Mouse (Mus musculus): ENCODE measurements around the gene Slc23a3.

Slc23a3 gene

DNA sequence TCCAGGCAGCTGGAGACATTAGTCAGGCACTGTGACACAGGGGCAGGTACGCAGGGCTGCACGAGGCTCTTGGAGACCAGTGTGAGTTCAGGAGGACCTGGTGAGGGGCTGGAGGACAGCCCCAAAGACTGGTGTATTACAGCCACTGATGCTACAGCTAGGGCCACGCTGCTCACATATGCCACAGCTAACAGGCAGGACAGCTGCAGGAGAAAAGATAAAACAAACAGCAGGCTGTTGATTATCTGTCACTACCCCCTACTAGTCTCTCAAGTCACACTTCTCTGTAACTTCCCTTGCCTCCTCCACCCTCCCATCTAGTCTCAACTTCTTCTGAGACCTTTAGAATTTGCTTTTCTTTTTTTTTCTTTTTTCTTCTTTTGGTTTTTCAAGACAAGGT is 3.0 kb upstream of the Slc23a3 start:
- 85% methylated on average over 3 of the region's 3 CpGs for WGBS

DNA sequence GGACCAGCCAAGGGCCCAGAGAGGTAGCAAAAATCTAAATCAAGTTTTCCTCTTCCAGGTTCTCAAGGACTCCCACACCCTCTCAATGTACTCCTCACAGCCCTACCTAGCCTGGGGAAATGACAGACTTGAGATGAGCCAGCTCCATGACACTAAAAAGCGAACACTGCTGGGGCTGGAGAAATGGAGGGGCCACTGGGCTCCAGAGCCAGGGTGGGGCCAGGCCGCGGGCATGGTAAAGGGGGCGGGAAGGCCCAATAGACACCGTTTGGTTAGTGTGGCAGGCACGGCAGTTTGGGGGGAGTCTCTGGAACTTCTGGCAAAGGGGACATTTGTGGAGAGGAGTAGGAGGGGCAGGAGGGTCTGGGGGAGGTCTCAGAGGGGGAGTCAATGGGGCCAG is 2.6 kb upstream of the Slc23a3 start:
- 89% methylated on average over 6 of the region's 6 CpGs for WGBS

DNA sequence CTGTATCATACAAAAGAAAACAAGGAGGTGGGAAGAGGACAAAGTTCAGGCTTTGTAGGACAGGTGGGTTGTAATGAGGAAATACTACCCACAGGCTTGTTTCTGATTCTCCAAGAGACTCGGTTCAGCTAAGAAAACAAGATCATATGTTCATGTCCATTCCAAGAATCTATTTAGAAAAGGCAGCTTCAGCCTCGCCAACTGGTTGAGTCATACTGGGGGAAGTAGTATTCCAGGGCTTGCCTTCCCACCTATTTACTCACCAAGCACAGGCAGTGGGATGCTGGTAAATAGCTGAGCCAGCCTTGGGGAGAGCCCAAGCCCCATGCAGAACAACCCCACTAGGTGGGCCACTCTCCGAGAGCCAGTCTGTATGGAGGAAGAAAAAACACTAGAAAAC is 5.0 kb downstream of the Slc23a3 start:
- WGBS, result 40% methylated on average over 3 of the region's 3 CpGs

DNA sequence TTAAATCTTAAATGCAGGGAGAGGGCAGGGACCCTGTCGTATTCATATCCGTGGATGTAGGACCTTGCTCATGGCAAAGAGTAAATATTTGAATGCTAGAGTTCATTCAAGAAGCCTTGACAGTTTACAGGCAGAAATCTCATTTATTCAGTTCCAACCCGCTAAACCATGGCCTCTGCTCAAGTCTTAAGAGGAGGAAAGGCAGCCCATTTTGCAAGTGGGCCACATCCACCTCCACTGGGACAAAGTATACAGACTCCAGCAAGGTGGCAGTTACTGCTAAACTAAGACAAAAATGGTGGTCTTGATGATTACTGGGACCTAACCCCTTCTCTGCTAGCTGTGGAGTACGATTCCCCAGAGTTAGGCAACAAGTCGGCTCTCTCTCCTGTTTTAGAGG is 8.3 kb downstream of the Slc23a3 start:
- 40% methylated on average over 5 of the region's 5 CpGs for WGBS

DNA sequence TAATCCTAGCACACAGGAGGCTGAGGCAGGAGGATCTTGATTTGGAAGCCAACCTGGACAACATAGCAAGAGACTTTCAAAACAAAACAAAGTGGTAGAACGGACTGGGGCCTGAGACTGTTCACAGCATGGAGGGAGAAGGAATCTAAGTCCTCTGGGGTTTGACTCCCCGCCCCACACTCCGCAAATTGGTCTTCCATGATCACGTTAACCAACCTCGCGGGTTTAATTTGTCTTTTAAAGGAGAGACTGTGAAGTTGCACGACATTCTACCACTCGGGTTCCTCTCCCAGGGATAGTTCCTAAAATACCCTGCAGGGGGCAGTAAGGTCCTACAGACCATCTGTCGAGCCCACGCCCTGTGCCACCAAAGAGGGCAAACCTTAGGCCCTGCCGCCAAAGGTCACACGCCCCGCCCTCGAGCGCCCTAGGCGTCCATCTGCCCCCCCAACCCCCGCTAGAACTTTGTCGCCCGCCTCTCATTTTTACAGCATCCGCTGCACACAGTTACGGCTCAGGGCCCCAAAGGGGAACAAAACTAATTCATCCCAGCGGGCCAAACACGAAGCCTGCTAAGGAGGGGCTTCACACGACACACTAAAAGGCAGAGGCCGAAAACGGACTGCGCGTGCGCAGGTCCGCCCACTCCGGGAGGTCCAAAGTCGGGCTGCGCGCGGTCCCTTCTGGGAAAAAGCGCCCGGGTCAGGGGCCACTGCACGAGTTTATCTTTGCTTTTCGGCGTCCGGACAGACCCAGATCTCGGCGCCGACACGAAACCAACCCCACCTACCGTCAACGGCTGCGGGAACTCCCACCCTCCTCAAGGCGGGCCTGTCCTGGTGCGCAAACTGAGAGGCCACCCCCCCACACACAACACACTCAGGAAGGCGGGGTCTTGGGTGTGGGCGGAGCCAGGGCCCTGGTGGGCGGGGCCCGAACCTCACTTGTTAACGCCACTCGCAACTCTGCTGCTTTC is 9.1 kb downstream of the Slc23a3 start, which contains the start of gene Nhej1:
TSS of gene Nhej1 (minus strand) at position 855 of the 976 bp plus-strand sequence.
- 1% methylated on average over 56 of the region's 56 CpGs for WGBS

DNA sequence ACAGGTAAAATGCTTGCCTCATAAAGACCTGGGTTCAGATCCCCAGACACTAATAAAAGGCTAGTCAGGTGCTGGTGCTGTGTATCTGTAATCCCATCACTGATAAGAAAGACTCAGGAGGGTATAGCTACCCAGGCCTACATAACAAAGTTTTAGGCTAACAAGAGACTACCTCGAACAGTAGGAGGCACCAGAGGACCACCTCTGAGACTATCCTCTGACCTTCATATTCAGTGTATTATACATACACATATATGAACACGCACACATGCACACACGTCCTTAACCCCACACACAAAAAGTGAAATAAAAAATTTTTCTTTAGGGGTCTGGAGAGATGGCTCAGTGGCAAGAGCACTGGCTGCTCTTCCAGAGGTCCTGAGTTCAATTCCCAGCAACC is 11.5 kb downstream of the Slc23a3 start:
- 83% methylated on average over 3 of the region's 3 CpGs for WGBS
